9 mouse cellular contexts compared by ENCODE assay signal in the genomic region with DNA sequence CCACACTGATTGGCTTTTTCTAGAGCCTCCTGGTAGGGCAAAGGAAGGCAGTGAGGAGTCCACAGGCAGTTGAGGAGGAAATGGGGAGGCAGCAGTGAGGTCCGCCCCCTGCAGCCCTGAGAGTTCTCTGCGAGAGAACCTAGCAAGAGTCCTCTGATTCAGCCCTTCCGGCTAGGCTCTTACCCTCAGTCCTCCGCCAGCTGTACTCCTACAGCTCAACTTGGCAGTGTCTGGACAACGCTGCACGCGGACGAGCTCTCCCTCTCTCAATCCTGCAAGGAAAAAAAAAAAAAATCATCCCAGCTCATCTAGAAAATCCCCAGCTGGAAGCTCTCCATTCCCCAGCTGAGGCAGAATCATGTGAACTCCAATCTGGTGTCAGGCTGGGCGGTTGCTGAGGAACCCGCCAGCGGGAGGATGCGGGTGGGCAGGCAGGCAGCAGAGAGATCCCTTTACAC. TPM values are rescaled to one million over a fixed set of nuclear protein-coding genes. Genes with fewer than 3 reads are reported as not detected.
DNase-seq lines count a peak whose midpoint lies in the region; ATAC-seq and TF ChIP-seq lines count a peak whose summit lies in the region.
"Had no signal": no experiment of that assay in that cellular context is flagged by ENCODE, and none has a peak within 500 bp of the region (broad histone marks: within the 10 kb centered on the region; RNA-seq: fewer than 3 reads in every experiment).

No protein-coding gene starts in this region.

- no peak overlapping the region for H3K4me3 ChIP-seq in heart, embryonic 12.5 days
- H3K4me3 ChIP-seq in cortical plate, adult 2 months (ENCODE audit: insufficient read depth, low read length) = peak overlapping the region; percentile 8; the same call in 1 of the 2 replicates
- H3K4me3 ChIP-seq in stomach, embryonic 14.5 days (ENCODE audit: low read depth, low read length) = no peak overlapping the region
- no peak overlapping the region for H3K4me3 ChIP-seq in liver, postnatal 0 days (ENCODE audit: low read depth, low read length)

- no peak for TF ChIP-seq CTCF in cortical plate, adult 2 months (IDR thresholded peaks at IDR 0.05; ENCODE audit: extremely low read depth, insufficient read depth, low read length)
- TF ChIP-seq CTCF in liver, postnatal 0 days (IDR thresholded peaks at IDR 0.05; ENCODE audit: low read depth) = no peak

- TF ChIP-seq EP300 in liver, postnatal 0 days (IDR thresholded peaks at IDR 0.05; ENCODE audit: low read depth) = no peak

- peak; percentile 28 to 60 for DNase-seq in heart, adult 18-20 months
- DNase-seq in CD4-positive, CD25-positive, alpha-beta regulatory T cell, adult 2 months (ENCODE audit: low read depth, low spot score) = peak; percentile 74
- DNase-seq in lung, postnatal 10 days = peak; percentile 73
- no peak for DNase-seq in liver, postnatal 0 days

- 0 out of 2 replicates have a peak, but pooled peaks cover 4% of the 10 kb centered on the region for H3K9me3 ChIP-seq in heart, embryonic 12.5 days (replicated peaks)
- H3K9me3 ChIP-seq in stomach, embryonic 14.5 days (ENCODE audit: control insufficient read depth, low read depth, low read length) = no peaks in the 10 kb centered on the region
- H3K9me3 ChIP-seq in liver, postnatal 0 days (ENCODE audit: low read length) = no peaks in the 10 kb centered on the region
- H3K9me3 ChIP-seq: G1E had no signal

- WGBS in heart, embryonic 12.5 days = 35% methylated on average over 12 of the region's 12 CpGs
- WGBS in stomach, embryonic 14.5 days = 16% methylated on average over 12 of the region's 12 CpGs
- WGBS in liver, postnatal 0 days (ENCODE audit: insufficient replicate concordance) = 36% methylated on average over 12 of the region's 12 CpGs

- TF ChIP-seq POLR2A in cortical plate, adult 2 months (IDR thresholded peaks at IDR 0.05; ENCODE audit: extremely low read depth, insufficient read depth, low read length) = 0 out of 2 replicates have a peak, but pooled peaks have one; percentile 18

- no peak for ATAC-seq in heart, embryonic 12.5 days (ENCODE audit: insufficient number of reproducible peaks, low FRiP score)
- ATAC-seq in inflammation-experienced regulatory T-cells, adult 6 months = peak; percentile 59
- ATAC-seq in stomach, embryonic 14.5 days (ENCODE audit: insufficient number of reproducible peaks, insufficient read depth, low FRiP score, low read depth) = peak; percentile 72; the same call in 1 of the 2 replicates
- ATAC-seq in liver, postnatal 0 days = no peak

- no peak overlapping the region for H3K9ac ChIP-seq in heart, embryonic 12.5 days
- H3K9ac ChIP-seq in stomach, embryonic 14.5 days (replicated peaks; ENCODE audit: low read depth, low read length) = no peak overlapping the region
- no peak overlapping the region for H3K9ac ChIP-seq in liver, postnatal 0 days (replicated peaks)

- H3K4me2 ChIP-seq in heart, embryonic 12.5 days = no peak overlapping the region
- no peak overlapping the region for H3K4me2 ChIP-seq in stomach, embryonic 14.5 days (replicated peaks; ENCODE audit: low read depth, low read length)
- no peak overlapping the region for H3K4me2 ChIP-seq in liver, postnatal 0 days (ENCODE audit: low read depth, low read length)

- peaks cover 16% of the 10 kb centered on the region for H3K27me3 ChIP-seq in heart, embryonic 12.5 days (replicated peaks)
- H3K27me3 ChIP-seq in stomach, embryonic 14.5 days (ENCODE audit: control insufficient read depth, insufficient read depth, low read length) = no peaks in the 10 kb centered on the region
- no peaks in the 10 kb centered on the region for H3K27me3 ChIP-seq in liver, postnatal 0 days (ENCODE audit: insufficient read depth, low read length)

- no peak overlapping the region for H3K27ac ChIP-seq in heart, embryonic 12.5 days (ENCODE audit: poor library complexity, severe bottlenecking)
- no peak overlapping the region for H3K27ac ChIP-seq in cortical plate, adult 2 months (ENCODE audit: insufficient read depth, low read length)
- H3K27ac ChIP-seq in stomach, embryonic 14.5 days (ENCODE audit: low read length) = peak overlapping the region; percentile 17; the same call in 1 of the 2 replicates
- no peak overlapping the region for H3K27ac ChIP-seq in liver, postnatal 0 days (ENCODE audit: low read depth)

- no peaks in the 10 kb centered on the region for H3K36me3 ChIP-seq in heart, embryonic 12.5 days
- no peaks in the 10 kb centered on the region for H3K36me3 ChIP-seq in stomach, embryonic 14.5 days (ENCODE audit: control insufficient read depth, insufficient read depth, low read length)
- no peaks in the 10 kb centered on the region for H3K36me3 ChIP-seq in liver, postnatal 0 days (replicated peaks; ENCODE audit: insufficient read depth, low read length)
- H3K36me3 ChIP-seq: G1E had no signal

- H3K4me1 ChIP-seq in heart, embryonic 12.5 days (replicated peaks) = 0 out of 2 replicates have a peak, but pooled peaks cover 2% of the 10 kb centered on the region
- H3K4me1 ChIP-seq in cortical plate, adult 2 months (ENCODE audit: control insufficient read depth, insufficient read depth, low read length) = no peaks in the 10 kb centered on the region
- 0 out of 2 replicates have a peak, but pooled peaks cover 3% of the 10 kb centered on the region for H3K4me1 ChIP-seq in stomach, embryonic 14.5 days (ENCODE audit: control insufficient read depth, insufficient read depth, low read length)
- no peaks in the 10 kb centered on the region for H3K4me1 ChIP-seq in liver, postnatal 0 days (ENCODE audit: insufficient read depth)

RNA-seq across cellular contexts. Expression of a gene that starts 20.2 kb away (rescaled TPM):
- 1 to 10 TPM in 1 of 2 experiments, under 1 TPM in 1; 0.45 to 1.5 TPM for total RNA-seq in heart, adult 18-20 months (2021)
- 4.4 and 6.2 TPM in 2 replicates for polyA plus RNA-seq in heart, embryonic 12.5 days (2016; fragmentation: Nextera tagmentation; extraction: Ambion mirVana)
- polyA plus RNA-seq in cortical plate, adult 2 months (2012; rRNA removed) = 11.0 and 11.6 TPM in 2 replicates
- polyA plus RNA-seq in inflammation-experienced regulatory T-cells, adult 6 months (2017; shearing (Covaris generic)) = 10 to 100 TPM; 67.5 to 92.0 (median 70.5) TPM
- 0.46 and 0.59 TPM in 2 replicates for polyA plus RNA-seq in stomach, embryonic 14.5 days (2014; fragmentation: Nextera tagmentation; extraction: Ambion mirVana)
- 0.12 and 0.33 TPM in 2 replicates for polyA plus RNA-seq in liver, postnatal 0 days (2015; fragmentation: Nextera tagmentation; extraction: Ambion mirVana)
- polyA plus RNA-seq: G1E had no signal

Comparison
In these comparisons a context has a peak if more than half of its experiments do, and no peak if none do; other contexts are left out.
1. ATAC-seq: peak in inflammation-experienced regulatory T-cells, adult 6 months (single experiment) and stomach, embryonic 14.5 days (single experiment); none in heart, embryonic 12.5 days (single experiment) and liver, postnatal 0 days (single experiment).